Mouse (Mus musculus) lung, postnatal 0 days (tissue): ENCODE results near the gene Spag7.

Source experiments
- CTCF ChIP-seq: IDR thresholded peaks from 2 replicates; pipeline ENCODE4 v1.5.1; 2016; ENCODE audit warnings: antibody characterized with exemption, mild to moderate bottlenecking
- EP300 ChIP-seq: IDR thresholded peaks from 2 replicates; pipeline ENCODE4 v1.6.1; 2016; ENCODE audit warnings: antibody characterized with exemption, mild to moderate bottlenecking, control low read depth

DNA sequence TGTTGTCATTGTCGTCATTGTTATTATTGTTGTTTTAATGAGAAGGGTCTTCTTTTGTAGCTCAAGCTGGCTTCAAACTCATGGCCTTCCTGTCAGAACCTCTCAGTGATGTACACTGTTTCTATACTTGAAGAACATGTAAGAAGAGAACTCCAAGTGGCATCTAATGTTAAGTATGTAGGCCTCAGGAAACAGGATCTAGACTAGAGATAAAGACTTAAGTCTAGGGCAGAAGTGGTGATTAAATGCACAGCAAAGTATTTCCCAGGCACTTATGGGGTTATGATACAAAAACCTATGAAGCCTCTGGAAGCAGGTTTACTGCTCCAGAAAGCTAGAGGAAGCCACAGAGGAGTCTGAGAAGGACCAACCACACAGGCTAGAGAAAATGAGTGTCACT lies 30.9 kb downstream of the Spag7 start:
- TF ChIP-seq CTCF, result no peak
- TF ChIP-seq EP300, result no peak
